Mouse (Mus musculus) urinary bladder, postnatal 14 days (tissue): ENCODE data around the gene Pla2g4f.

Experiments used
- DNase-seq: peaks from one replicate; pipeline ENCODE4 v3.0.0; 2021; ENCODE audit warnings: low spot score

Pla2g4f gene

DNA sequence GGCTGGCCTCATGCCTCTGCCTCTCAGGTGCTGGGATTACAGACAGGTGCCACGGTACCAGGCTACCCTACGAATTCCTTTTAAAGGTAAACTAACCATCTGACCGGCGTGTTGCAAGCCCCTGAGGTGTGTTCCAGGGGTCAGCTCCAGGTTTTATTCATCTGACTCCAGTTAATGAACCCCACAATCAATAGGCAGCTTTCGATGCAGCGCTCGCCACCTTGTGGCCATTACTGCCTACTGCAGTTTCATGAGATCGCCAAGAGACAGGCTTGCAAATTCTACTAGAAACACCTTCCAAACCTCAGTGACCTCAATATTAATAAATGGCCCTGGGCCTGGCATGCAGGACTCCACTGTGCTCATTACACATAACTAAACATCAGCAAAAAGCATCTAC lies 34.0 kb downstream of the Pla2g4f start:
- DNase-seq, result peak; percentile 52

- no peak for DNase-seq
Observed at GRCm38 (mm10) chr2:120276951-120277350, 37.0 kb downstream of the Pla2g4f start.

GRCm38 (mm10) chr2:120268635-120269034 lies 45.3 kb downstream of the Pla2g4f start:
- no peak for DNase-seq

DNA sequence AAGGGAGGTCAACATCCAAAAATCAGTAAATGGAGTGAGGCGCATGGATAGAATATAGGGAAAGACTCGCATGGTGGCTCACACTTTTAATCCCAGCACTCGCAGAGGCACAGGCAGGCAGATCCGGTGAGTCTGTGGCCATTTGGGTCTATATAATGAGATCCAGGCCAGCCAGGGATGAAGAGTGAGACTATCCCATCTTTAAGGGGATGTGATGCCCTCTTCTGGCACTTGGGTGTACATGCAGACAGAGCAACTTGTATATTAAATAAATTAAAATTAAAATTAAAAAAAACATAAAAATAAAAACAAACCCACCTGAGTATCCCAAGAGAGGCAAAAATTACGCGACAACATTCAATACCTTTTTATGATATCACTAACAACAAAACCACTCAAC lies 48.4 kb downstream of the Pla2g4f start:
- DNase-seq, result no peak

DNA sequence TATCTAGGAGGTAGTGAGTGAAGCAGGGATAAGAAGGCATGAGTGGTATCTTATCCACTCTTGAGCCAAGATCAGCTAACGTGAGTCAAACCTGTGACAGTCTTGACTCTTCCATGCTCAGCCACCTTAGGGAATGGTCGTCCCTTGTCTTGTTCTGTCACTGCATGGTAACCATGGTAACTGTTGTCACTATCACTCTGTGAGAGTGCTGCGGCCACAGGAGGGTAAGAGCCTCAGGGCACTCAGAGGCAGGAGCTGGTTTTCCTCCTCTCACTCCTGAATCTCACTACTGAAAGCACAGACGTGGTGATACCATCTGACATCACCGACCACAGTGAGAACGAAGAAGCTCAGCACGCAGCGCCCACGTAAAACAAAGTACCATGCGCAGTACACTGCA lies 49.1 kb downstream of the Pla2g4f start:
- no peak for DNase-seq

GRCm38 (mm10) chr2:120262876-120263275 lies 51.1 kb downstream of the Pla2g4f start:
- no peak for DNase-seq

DNA sequence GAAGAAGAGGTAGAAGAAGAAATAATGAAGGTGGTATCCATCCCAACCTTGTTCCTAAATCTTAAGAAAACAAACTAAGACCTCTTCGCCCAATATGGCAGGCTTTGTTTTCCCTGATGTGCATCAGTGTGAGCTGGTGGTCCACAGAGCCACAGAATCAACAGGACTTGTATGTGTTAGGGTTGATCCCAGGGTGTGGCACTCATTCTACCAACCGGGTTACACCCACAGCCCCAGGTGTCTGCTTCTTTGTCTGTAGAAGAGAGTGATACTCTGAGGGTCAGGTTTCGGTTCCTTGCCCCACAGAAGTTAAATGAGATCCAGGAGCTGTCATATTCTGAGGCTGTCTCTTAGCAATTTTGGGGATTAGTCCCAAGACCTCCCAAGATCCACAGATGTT lies 52.6 kb downstream of the Pla2g4f start:
- DNase-seq, result no peak

DNA sequence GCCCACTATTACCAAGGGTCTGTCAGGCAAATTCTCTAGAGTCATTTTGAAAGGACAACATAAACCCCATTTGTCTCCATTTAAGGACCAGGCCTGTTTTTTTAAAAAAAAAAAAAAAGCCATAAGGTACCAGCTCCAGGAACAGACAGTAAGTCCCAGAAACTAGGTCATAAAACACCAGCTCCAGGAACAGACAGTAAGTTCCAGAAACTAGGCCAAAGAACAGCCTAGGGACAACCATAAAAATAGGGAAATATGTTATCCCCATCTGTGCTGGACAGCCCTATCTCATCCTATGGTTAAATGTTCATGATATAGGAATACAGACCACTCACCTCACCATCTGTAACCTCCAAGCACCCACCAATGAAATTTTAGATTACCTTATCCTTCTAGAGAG lies 57.7 kb downstream of the Pla2g4f start:
- no peak for DNase-seq

- no peak for DNase-seq
Observed at GRCm38 (mm10) chr2:120252644-120253043, 61.3 kb downstream of the Pla2g4f start.
